Mouse (Mus musculus) cortical plate, adult 2 months (tissue): ENCODE results near the gene Stx5a.

Experiments
- CTCF ChIP-seq: fragments of 200-500 bp; IDR thresholded peaks from 2 replicates; pipeline ENCODE4 v1.5.1; 2011; ENCODE audit warnings: mild to moderate bottlenecking, control low read depth, low read length; ENCODE audit not compliant: insufficient read depth; ENCODE audit errors: extremely low read depth
- POLR2A ChIP-seq: fragments of 200-500 bp; IDR thresholded peaks from 2 replicates; pipeline ENCODE4 v1.6.1; 2011; ENCODE audit warnings: mild to moderate bottlenecking, low read length, control low read depth; ENCODE audit not compliant: insufficient read depth; ENCODE audit errors: extremely low read depth

GRCm38 (mm10) chr19:8735389-8736159 is 5.6 kb upstream of the Stx5a start, which contains the start of gene Wdr74:
- no peak for TF ChIP-seq CTCF
- TF ChIP-seq POLR2A: peak; percentile 89
